ENCODE assay signal across 8 mouse cellular contexts in the genomic region with DNA sequence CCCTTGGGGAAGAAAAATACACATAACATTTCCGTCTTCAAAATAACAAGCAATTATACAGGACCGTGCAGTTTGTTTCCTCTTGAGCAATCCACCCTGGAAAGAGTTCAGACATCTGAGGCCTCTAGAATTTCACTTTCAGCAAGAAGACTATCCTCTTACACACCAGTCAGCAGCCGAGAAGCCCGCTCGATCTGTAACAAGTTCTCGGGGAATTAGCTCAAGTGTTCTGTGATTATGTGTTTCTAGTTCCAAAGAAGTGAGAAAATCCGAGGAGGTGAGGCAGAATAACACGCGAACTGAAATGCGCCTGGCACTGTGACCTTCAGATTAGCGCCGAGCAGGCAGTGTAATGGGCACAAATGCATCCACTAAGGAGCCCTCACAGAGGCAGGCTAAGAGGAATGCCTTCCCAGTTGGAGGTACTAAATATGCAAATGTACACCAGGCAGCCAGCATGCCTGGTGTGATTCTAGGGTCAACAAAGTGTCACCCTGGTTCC.
DNase-seq lines count a peak whose midpoint lies in the region; ATAC-seq and TF ChIP-seq lines count a peak whose summit lies in the region.

No protein-coding gene starts in this region.

- no peak for TF ChIP-seq EP300 in heart, adult 2 months (IDR thresholded peaks at IDR 0.05; ENCODE audit: insufficient read depth, low read depth, low read length)

- intact Hi-C loops in heart, adult 2 months (cut with DNase I) = loop anchor here (5.0 kb wide), 1 partner anchor 87 kb away; no protein-coding TSS in a partner anchor

- H3K4me3 ChIP-seq in cortical plate, adult 2 months (ENCODE audit: insufficient read depth, low read length) = no peak overlapping the region
- H3K4me3 ChIP-seq in heart, adult 2 months = no peak overlapping the region
- H3K4me3 ChIP-seq in midbrain, embryonic 16.5 days (ENCODE audit: low read depth, low read length) = no peak overlapping the region
- H3K4me3 ChIP-seq in thymus, adult 2 months (ENCODE audit: control insufficient read depth, insufficient read depth, low read length) = no peak overlapping the region

- H3K4me1 ChIP-seq in cortical plate, adult 2 months (ENCODE audit: control insufficient read depth, insufficient read depth, low read length) = peaks cover 2% of the 10 kb centered on the region; the same call in 1 of the 2 replicates
- peaks cover 23% of the 10 kb centered on the region for H3K4me1 ChIP-seq in heart, adult 2 months (ENCODE audit: control insufficient read depth, insufficient read depth, low read length)
- peaks cover 2% of the 10 kb centered on the region; the same call in 1 of the 2 replicates for H3K4me1 ChIP-seq in midbrain, embryonic 16.5 days (ENCODE audit: control insufficient read depth, insufficient read depth, low read length)
- peaks cover 8% of the 10 kb centered on the region for H3K4me1 ChIP-seq in thymus, adult 2 months (replicated peaks; ENCODE audit: control insufficient read depth, insufficient read depth, low read length)

- 35% methylated on average over 12 of the region's 12 CpGs for WGBS in heart, adult 2 months
- WGBS in midbrain, embryonic 16.5 days = 31% methylated on average over 12 of the region's 12 CpGs
- WGBS in thymus, adult 2 months = 89% methylated on average over 12 of the region's 12 CpGs

- no peak for TF ChIP-seq CTCF in cortical plate, adult 2 months (IDR thresholded peaks at IDR 0.05; ENCODE audit: extremely low read depth, insufficient read depth, low read length)
- TF ChIP-seq CTCF in heart, adult 2 months (IDR thresholded peaks at IDR 0.05) = no peak
- no peak for TF ChIP-seq CTCF in thymus, adult 2 months (IDR thresholded peaks at IDR 0.05; ENCODE audit: borderline replicate concordance, control insufficient read depth, extremely low read depth, insufficient read depth, low read length, poor library complexity)

- no peak overlapping the region for H3K4me2 ChIP-seq in midbrain, embryonic 16.5 days (ENCODE audit: low read length)

- no peaks in the 10 kb centered on the region for H3K9me3 ChIP-seq in midbrain, embryonic 16.5 days (replicated peaks; ENCODE audit: control insufficient read depth, low read length, poor library complexity, severe bottlenecking)

- no peak overlapping the region; the same call in 1 of the 2 replicates for H3K9ac ChIP-seq in heart, adult 2 months (ENCODE audit: low read depth, low read length)
- no peak overlapping the region for H3K9ac ChIP-seq in midbrain, embryonic 16.5 days (ENCODE audit: low read depth, low read length)

- H3K27ac ChIP-seq in cortical plate, adult 2 months (ENCODE audit: insufficient read depth, low read length) = 0 out of 2 replicates have a peak overlapping the region, but pooled peaks have one; percentile 46
- H3K27ac ChIP-seq in heart, adult 2 months = peak overlapping the region; percentile 66
- 0 out of 2 replicates have a peak overlapping the region, but pooled peaks have one; percentile 19 for H3K27ac ChIP-seq in midbrain, embryonic 16.5 days (ENCODE audit: low read length)
- H3K27ac ChIP-seq in thymus, adult 2 months (ENCODE audit: control insufficient read depth, insufficient read depth, low read length) = no peak overlapping the region

- TF ChIP-seq POLR2A in cortical plate, adult 2 months (IDR thresholded peaks at IDR 0.05; ENCODE audit: extremely low read depth, insufficient read depth, low read length) = no peak
- TF ChIP-seq POLR2A in heart, adult 2 months (IDR thresholded peaks at IDR 0.05; ENCODE audit: insufficient read depth, low read depth, low read length) = peak; percentile 29; the same call in 1 of the 2 replicates
- TF ChIP-seq POLR2A in thymus, adult 2 months (IDR thresholded peaks at IDR 0.05; ENCODE audit: control insufficient read depth, extremely low read depth, insufficient read depth, low read length, poor library complexity) = no peak

- H3K27me3 ChIP-seq in heart, adult 2 months (ENCODE audit: control insufficient read depth, insufficient read depth, low read length) = no peaks in the 10 kb centered on the region
- H3K27me3 ChIP-seq in midbrain, embryonic 16.5 days (ENCODE audit: control insufficient read depth, insufficient read depth, low read depth, low read length) = no peaks in the 10 kb centered on the region
- no peaks in the 10 kb centered on the region for H3K27me3 ChIP-seq in thymus, adult 2 months (ENCODE audit: control insufficient read depth, insufficient read depth, low read length)

- ATAC-seq in midbrain, embryonic 16.5 days = peak; percentile 29; the same call in 1 of the 2 replicates
- no peak for ATAC-seq in monocyte, adult 5-6 weeks (replicated peaks; ENCODE audit: insufficient number of reproducible peaks, low FRiP score, low TSS enrichment, poor library complexity, severe bottlenecking)

- H3K36me3 ChIP-seq in heart, adult 2 months (ENCODE audit: control insufficient read depth, insufficient read depth, low read length) = peaks cover 6% of the 10 kb centered on the region
- no peaks in the 10 kb centered on the region for H3K36me3 ChIP-seq in midbrain, embryonic 16.5 days (ENCODE audit: control insufficient read depth, insufficient read depth, low read length)
- H3K36me3 ChIP-seq in thymus, adult 2 months (ENCODE audit: control insufficient read depth, insufficient read depth, low read length) = no peaks in the 10 kb centered on the region

- no peaks in the 10 kb centered on the region for H3K79me2 ChIP-seq in heart, adult 2 months (replicated peaks; ENCODE audit: control insufficient read depth, insufficient read depth, low read length)

- peak; percentile 62 for DNase-seq in ES-CJ7 (ENCODE audit: low read depth, low spot score)
- peak; percentile 50 to 64 for DNase-seq in heart, adult 2 months
- peak; percentile 61 for DNase-seq in kidney, adult 9 months
- no peak for DNase-seq in thymus, adult 2 months
- DNase-seq in right cerebral cortex, postnatal 36 days (ENCODE audit: low spot score in 2 of 2) = no peak

Comparison
In these comparisons a context has a peak if more than half of its experiments do, and no peak if none do; other contexts are left out.
1. DNase-seq: peak in ES-CJ7 (single experiment), heart, adult 2 months (2 of 2) and kidney, adult 9 months (single experiment); none in thymus, adult 2 months (single experiment) and right cerebral cortex, postnatal 36 days (0 of 2).